Mouse (Mus musculus) hindbrain, embryonic 12.5 days (tissue): Measurements from ENCODE around the gene Pidd1. TPM values are rescaled to one million over a fixed set of nuclear protein-coding genes. Genes with fewer than 3 reads are reported as not detected.
A peak's percentile ranks its signal among the peaks of the same experiment; 100 is the strongest.
"Not testable (repeated sequence)": the region's sequence is repeated elsewhere in the genome, so short reads cannot be mapped to it uniquely, and the experiment has no call there.

Experiments used
- ATAC-seq: fragments of 200-750 bp; cut with Nextera tagmentation; 2 replicates; pipeline ENCODE4 v1.8.0; 2017; ENCODE audit warnings: moderate TSS enrichment; ENCODE audit not compliant: low FRiP score
- H3K27ac ChIP-seq: fragments of 300-500 bp; sonication (generic); 2 replicates; pipeline ENCODE4 v1.5.1; 2016; ENCODE audit warnings: mild to moderate bottlenecking
- H3K27me3 ChIP-seq: fragments of 300-500 bp; sonication (generic); 2 replicates; pipeline ENCODE4 v1.6.1; 2016; ENCODE audit warnings: mild to moderate bottlenecking
- H3K36me3 ChIP-seq: fragments of 300-500 bp; sonication (generic); 2 replicates; pipeline ENCODE4 v1.6.1; 2016; ENCODE audit warnings: mild to moderate bottlenecking
- H3K4me1 ChIP-seq: fragments of 300-500 bp; sonication (generic); 2 replicates; pipeline ENCODE4 v1.6.1; 2016
- H3K4me2 ChIP-seq: fragments of 300-500 bp; sonication (generic); replicated peaks from 2 replicates; pipeline ENCODE4 v1.6.1; 2016; ENCODE audit warnings: mild to moderate bottlenecking
- H3K4me3 ChIP-seq: fragments of 300-500 bp; sonication (generic); 2 replicates; pipeline ENCODE4 v1.5.1; 2016; ENCODE audit warnings: mild to moderate bottlenecking
- H3K9ac ChIP-seq: fragments of 300-500 bp; sonication (generic); 2 replicates; pipeline ENCODE4 v1.6.1; 2016; ENCODE audit warnings: mild to moderate bottlenecking, moderate library complexity
- H3K9me3 ChIP-seq: fragments of 300-500 bp; sonication (generic); replicated peaks from 2 replicates; pipeline ENCODE4 v1.6.1; 2016; ENCODE audit warnings: mild to moderate bottlenecking
- WGBS: fragments of 180-500 bp; shearing (Covaris S2); methylation state at CpG from one replicate; pipeline ENCODE4 v1.1.7; 2016; 5-methylcytosine and 5-hydroxymethylcytosine counted together
- polyA plus RNA-seq: library from polyadenylated mRNA; unstranded; fragments of >200 nt; fragmentation: Nextera tagmentation; extraction: Ambion mirVana; gene quantifications from 2 replicates; pipeline ENCODE4 v1.2.1, GENCODE M21; 2016

Gene Pidd1
- polyA plus RNA-seq, 1 experiment from 2014 or later = 11.6 TPM

DNA sequence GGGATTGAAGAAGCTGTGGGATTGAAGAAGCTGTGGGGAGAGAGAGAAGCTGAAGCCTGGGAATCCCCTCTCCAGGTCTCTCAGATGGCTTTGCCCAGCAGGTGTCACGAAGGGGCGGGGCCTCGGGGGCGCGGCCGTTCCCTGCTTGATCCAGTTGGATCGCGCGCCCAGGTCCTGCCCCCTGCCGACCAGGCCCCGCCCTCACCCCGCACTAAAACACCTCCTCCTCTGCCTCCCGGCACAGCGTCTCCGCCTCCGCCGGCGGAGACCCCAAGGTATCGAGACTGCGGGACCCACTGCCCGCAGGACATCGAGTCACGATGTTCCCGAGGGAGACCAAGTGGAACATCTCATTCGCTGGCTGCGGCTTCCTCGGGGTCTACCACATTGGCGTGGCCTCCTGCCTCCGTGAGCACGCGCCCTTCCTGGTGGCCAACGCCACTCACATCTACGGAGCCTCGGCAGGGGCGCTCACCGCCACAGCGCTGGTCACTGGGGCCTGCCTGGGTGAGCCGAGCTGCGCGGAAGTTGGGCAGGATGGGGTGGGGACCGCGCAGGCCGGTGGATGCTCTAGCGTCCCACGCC lies 11.2 kb upstream of the Pidd1 start, which contains the start of gene Pnpla2:
TSS of gene Pnpla2 (plus strand) at position 232 of the 585 bp plus-strand sequence.
- Histone ChIP-seq H3K27ac (peak within 1 kb of the TSS; percentile 52), H3K9ac (peak within 1 kb of the TSS; percentile 63), H3K36me3 (peaks cover 25% of the 10 kb centered on the region), H3K9me3 (no peaks in the 10 kb centered on the region), H3K27me3 (peaks cover 31% of the 10 kb centered on the region), H3K4me3 (peak within 1 kb of the TSS; percentile 59), H3K4me1 (peaks cover 17% of the 10 kb centered on the region), H3K4me2 (peak within 1 kb of the TSS; percentile 89)
- peak; percentile 81 for ATAC-seq
- under 1% methylated on average over 45 of the region's 45 CpGs for WGBS

DNA sequence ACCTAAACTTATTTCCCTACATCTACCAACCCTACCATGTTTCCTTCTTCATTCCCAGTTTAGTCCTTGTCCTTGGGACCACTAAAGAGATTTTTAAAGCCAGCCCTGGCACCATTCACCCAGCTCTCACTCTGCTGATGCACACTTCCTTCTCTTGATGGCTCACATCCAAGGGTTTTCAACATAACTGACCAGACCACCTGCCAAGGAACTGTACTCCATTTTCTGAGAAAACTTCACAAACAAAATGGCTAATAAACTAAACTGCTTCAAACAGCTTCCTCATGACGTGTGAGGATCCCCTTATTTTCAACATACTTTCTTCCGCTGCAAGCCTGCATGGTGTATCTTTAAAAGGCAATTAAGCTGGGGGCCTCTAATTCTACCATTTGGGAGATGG lies 9.8 kb upstream of the Pidd1 start:
- no peaks in the 10 kb centered on the region for H3K9me3 ChIP-seq
- peaks cover 21% of the 10 kb centered on the region for H3K4me1 ChIP-seq
- H3K9ac ChIP-seq = no peak overlapping the region
- WGBS = 83% methylated on average over 2 of the region's 2 CpGs
- H3K4me2 ChIP-seq = no peak overlapping the region
- no peak overlapping the region for H3K27ac ChIP-seq
- H3K27me3 ChIP-seq = peaks cover 17% of the 10 kb centered on the region
- H3K36me3 ChIP-seq = peaks cover 35% of the 10 kb centered on the region
- H3K4me3 ChIP-seq = no peak overlapping the region
- no peak for ATAC-seq

DNA sequence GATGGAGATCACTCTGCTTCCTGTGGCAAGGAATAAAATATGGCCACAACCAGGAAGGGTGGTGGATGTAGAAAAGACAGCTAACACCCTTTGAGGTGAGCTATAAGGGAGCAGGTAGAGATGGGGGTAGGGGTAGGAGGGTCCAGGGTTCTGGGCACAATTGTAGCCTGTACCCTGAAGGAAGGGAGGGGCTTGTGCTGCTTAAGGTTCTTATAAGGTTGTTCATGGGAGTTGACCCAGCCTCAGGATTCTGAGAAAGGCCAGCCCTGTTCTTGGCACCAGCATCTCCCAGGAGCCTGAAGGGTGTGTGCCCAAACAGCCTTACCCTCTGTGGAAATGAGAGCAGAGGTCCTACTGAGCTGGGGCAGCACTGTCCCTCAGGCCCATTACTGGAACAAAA lies 8.1 kb upstream of the Pidd1 start:
- no peak for ATAC-seq
- Histone ChIP-seq H3K27ac (no peak overlapping the region), H3K9me3 (no peaks in the 10 kb centered on the region), H3K9ac (no peak overlapping the region), H3K4me3 (no peak overlapping the region), H3K36me3 (peaks cover 35% of the 10 kb centered on the region), H3K4me2 (no peak overlapping the region), H3K4me1 (peaks cover 27% of the 10 kb centered on the region), H3K27me3 (0 out of 2 replicates have a peak, but pooled peaks cover 4% of the 10 kb centered on the region)

DNA sequence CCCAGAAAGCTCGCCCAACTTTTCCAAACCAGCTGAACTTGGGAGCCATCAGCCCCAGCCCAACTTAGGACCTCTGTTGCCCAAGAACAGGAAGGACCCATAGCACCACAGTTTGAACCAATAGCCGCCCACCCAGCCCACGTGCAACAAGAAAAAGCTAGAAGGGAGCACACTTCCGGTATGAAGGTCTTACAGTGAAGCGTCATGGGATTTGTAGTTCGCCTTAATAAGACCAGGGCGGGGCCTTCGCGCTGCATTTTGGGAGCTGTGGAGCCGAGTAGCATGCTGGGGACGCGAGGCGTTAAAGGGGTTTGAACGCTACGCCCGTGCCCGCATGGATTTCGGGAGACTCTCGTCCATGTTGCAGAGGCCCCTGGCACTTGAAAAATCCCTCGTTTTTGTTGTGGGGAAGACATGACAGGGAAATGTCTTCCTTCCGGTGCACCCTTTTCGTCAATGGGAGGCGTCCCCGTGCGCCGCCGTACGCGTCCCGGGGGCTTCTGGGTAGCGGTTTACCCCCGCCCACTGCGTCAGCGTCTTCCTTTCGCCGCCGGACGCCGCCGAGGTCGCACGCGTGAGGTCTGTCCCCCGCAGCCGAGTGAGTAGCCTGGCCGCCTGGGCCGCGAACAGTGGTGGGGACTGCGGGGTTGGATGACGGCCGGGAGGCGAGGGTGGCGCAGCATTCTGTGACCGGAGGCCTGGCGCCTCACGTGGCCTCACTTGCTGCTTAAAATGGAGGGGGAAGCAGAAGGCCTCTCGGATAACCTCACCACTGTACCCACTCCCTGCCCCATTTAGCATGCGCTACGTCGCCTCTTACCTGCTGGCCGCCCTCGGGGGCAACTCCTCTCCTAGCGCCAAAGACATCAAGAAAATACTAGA lies 3.5 kb upstream of the Pidd1 start, which contains the start of gene Rplp2:
TSS of gene Rplp2 (plus strand) at position 261 of the 882 bp plus-strand sequence.
- Histone ChIP-seq H3K4me3 (peak within 1 kb of the TSS; percentile 86), H3K27ac (peak within 1 kb of the TSS; percentile 87), H3K9me3 (no peaks in the 10 kb centered on the region), H3K36me3 (peaks cover 35% of the 10 kb centered on the region), H3K9ac (peak within 1 kb of the TSS; percentile 88), H3K27me3 (no peaks in the 10 kb centered on the region), H3K4me2 (peak within 1 kb of the TSS; percentile 66), H3K4me1 (peaks cover 28% of the 10 kb centered on the region)
- peak; percentile 93 for ATAC-seq
- WGBS = 0% methylated on average over 60 of the region's 63 CpGs

DNA sequence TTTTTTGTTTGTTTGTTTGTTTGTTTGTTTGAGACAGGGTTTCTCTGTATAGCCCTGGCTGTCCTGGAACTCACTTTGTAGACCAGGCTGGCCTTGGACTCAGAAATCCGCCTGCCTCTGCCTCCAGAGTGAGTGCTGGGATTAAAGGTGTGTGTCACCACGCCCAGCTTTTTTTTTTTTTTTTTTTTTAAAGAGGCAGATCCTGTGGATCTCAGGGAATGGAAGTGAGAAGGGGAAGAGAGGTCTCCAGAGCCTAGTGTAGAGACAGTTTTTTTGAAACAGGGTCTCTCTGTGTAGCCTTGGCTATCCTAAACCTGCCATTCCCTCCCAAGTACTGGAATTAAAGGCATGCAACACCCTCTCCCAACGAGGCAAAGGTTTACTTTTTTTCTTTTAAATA lies 2.5 kb upstream of the Pidd1 start:
- not testable (repeated sequence) for H3K27me3 ChIP-seq, H3K27ac ChIP-seq, H3K9me3 ChIP-seq, H3K4me3 ChIP-seq, H3K9ac ChIP-seq, H3K4me2 ChIP-seq, ATAC-seq
- 92% methylated on average over 3 of the region's 3 CpGs for WGBS
- H3K36me3 ChIP-seq = peaks cover 27% of the 10 kb centered on the region
- H3K4me1 ChIP-seq = peaks cover 32% of the 10 kb centered on the region

DNA sequence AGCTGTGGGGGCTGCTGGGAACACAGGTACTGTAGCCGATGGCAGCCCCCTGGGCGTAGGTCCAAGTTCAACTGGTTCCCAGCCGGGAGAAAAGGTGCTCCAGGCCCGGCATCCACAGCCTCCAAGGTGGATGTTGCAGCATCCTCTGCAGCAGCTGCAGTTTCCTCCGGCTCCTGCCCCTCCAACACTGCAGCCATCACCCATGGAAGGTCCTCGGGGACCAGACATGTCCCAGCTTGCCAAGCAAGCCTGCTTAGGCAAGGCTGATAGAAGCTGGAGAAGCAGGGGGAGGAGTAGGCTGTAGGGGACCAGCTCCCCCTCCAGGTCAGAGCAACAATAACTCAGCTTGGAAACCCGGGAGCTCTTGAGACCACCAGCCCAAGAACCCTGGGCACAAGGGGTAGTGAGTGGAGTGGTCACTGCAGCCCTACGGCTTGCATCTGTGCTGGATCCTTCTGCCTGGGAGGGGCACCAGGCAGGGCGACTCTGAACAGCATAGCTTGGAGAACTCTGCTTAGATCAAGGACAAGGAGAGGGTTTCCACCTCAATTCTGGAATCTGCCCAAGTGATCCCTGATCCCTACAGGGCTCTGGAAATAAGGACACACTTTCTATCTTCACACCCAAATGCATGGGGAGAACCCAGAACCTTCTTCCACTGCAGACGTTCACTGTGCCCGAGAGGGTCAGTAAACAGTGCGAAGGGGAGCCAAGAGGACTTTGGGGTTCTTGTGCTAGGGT lies 574 bp downstream of the Pidd1 start:
- no peak for ATAC-seq
- Histone ChIP-seq H3K27me3 (no peaks in the 10 kb centered on the region), H3K9ac (peak overlapping the region; percentile 55), H3K36me3 (peaks cover 20% of the 10 kb centered on the region), H3K9me3 (no peaks in the 10 kb centered on the region), H3K4me2 (peak overlapping the region; percentile 72), H3K4me3 (peak overlapping the region; percentile 39), H3K4me1 (peaks cover 24% of the 10 kb centered on the region), H3K27ac (no peak overlapping the region; the same call in 1 of the 2 replicates)
- 27% methylated on average over 12 of the region's 12 CpGs for WGBS

DNA sequence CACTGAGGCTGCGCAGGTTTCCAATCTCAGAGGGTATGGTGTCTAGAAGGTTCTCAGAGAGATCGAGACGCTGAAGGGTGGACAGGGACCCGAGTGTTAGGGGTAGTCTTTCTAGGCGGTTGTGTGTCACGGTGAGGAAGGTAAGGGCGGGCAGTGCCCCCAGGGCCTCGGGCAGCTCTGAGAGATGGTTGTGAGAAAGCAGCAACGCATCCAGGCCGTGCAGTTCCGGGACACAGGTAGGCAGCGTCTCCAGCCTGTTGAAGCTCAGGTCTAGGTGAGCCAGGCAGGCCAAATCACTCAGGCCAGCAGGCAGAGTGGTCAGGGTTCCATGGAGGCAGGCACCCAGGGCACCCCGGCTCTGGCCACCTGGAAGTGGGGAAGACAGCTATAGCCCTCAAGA lies 1.6 kb downstream of the Pidd1 start:
- H3K9ac ChIP-seq = peak overlapping the region; percentile 32
- H3K4me3 ChIP-seq = peak overlapping the region; percentile 39; the same call in 1 of the 2 replicates
- peaks cover 22% of the 10 kb centered on the region for H3K36me3 ChIP-seq
- H3K4me1 ChIP-seq = peaks cover 25% of the 10 kb centered on the region
- H3K27me3 ChIP-seq = no peaks in the 10 kb centered on the region
- no peak for ATAC-seq
- 94% methylated on average over 13 of the region's 13 CpGs for WGBS
- H3K4me2 ChIP-seq = peak overlapping the region; percentile 72; the same call in 1 of the 2 replicates
- H3K27ac ChIP-seq = no peak overlapping the region
- no peaks in the 10 kb centered on the region for H3K9me3 ChIP-seq

DNA sequence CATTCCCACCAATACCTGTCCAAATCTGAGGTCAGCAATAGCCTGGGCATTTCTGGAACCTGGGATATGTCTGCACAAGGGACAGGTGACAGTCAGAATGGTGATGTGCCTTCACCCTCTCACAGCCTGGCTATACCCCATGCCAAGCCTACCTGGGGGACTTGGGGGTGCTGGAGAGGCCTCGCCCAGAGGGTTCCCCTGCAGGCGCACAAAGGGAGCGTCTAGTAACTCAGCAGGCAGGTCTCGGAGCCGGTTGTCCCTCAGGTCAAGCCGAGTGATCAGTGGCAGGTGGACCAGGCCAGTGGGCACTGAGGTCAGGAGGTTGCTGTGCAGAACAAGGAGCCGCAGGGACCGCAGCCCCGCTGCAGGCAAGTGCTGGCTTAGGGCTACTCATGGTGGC lies 2.4 kb downstream of the Pidd1 start:
- no peak overlapping the region for H3K27ac ChIP-seq
- WGBS = 94% methylated on average over 9 of the region's 9 CpGs
- no peak overlapping the region for H3K4me3 ChIP-seq
- peaks cover 22% of the 10 kb centered on the region for H3K36me3 ChIP-seq
- H3K27me3 ChIP-seq = no peaks in the 10 kb centered on the region
- ATAC-seq = no peak
- H3K9ac ChIP-seq = no peak overlapping the region
- no peaks in the 10 kb centered on the region for H3K9me3 ChIP-seq
- no peak overlapping the region for H3K4me2 ChIP-seq
- peaks cover 32% of the 10 kb centered on the region for H3K4me1 ChIP-seq

DNA sequence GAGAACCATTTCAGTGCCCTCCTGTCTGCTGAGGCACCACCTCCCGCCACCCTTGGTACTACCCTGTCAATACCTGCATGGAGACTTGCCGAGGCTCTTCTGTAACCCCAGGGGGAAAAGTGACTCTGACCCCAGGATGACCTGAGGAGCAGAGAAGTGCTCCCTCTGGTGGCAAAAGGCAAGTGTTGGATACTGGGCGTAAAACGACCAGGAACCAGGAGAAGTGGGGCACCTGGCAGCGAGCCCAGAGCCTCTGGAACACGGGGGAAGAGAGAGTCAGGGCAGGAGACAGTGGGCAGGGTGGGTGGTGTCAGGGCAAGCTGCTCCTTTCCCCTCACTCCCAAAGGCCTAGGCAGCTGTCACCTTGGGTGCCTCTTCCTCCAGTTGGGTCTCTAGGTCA lies 3.2 kb downstream of the Pidd1 start:
- WGBS = 33% methylated on average over 6 of the region's 6 CpGs
- no peak overlapping the region for H3K9ac ChIP-seq
- no peak for ATAC-seq

DNA sequence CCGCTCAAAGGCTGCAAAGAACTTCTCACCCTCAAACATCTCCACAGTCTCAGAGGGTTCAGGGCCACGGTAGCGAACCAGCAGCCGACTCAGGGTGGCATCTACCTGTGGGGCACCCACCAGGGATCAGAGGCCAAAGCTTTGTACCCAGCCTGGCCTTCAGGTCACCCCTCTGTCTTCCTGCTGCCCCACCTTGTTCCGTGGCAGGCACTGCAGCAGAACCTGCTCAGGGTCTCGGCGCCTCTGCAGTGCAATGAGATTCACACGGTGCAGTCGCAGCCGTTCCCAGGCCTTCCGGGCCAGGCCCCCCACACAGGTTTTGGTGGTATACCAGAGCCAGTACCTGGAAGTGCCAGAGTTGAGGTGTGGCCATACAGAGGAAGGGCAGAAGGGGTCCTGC lies 4.0 kb downstream of the Pidd1 start:
- H3K4me2 ChIP-seq = no peak overlapping the region
- no peak overlapping the region for H3K27ac ChIP-seq
- ATAC-seq = no peak
- 93% methylated on average over 11 of the region's 11 CpGs for WGBS
- H3K9me3 ChIP-seq = no peaks in the 10 kb centered on the region
- H3K36me3 ChIP-seq = peaks cover 22% of the 10 kb centered on the region
- no peak overlapping the region for H3K4me3 ChIP-seq
- H3K4me1 ChIP-seq = peaks cover 48% of the 10 kb centered on the region
- no peak overlapping the region for H3K9ac ChIP-seq
- no peaks in the 10 kb centered on the region for H3K27me3 ChIP-seq

More for the DNA sequence above, 3.2 kb downstream of the Pidd1 start:
- H3K4me3 ChIP-seq = no peak overlapping the region
- H3K27me3 ChIP-seq = no peaks in the 10 kb centered on the region
- no peaks in the 10 kb centered on the region for H3K9me3 ChIP-seq
- H3K27ac ChIP-seq = no peak overlapping the region
- peaks cover 40% of the 10 kb centered on the region for H3K4me1 ChIP-seq
- H3K4me2 ChIP-seq = no peak overlapping the region
- peaks cover 22% of the 10 kb centered on the region for H3K36me3 ChIP-seq

DNA sequence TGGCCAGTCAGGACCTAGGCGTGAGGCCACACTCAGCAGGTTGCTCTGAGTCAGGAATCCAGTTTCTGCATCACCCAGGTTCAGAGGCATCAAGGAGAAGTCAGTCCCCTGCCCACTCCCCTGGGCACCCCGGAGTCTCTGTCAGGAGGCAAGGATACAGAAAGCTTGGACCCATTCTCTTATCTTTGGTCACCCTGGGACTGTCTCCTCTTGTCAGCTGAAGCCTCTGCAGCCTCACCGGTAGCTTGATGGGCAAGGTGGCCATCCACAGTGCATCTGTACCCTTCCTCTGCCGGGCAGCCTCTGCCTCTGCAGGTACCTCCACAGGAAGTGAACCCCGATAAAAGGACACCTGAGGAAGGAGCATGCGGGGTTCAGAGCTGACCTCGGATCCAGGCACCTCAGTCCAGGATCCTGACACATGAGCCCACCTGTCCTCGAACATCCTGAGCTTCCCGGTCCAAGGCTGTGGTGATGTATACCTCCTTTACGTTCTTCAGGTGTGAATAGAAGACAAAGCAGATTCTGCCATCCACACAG lies 4.6 kb downstream of the Pidd1 start:
- no peak for ATAC-seq
- H3K27ac ChIP-seq = no peak overlapping the region
- H3K4me2 ChIP-seq = no peak overlapping the region
- H3K4me1 ChIP-seq = peaks cover 50% of the 10 kb centered on the region
- H3K9ac ChIP-seq = no peak overlapping the region
- H3K36me3 ChIP-seq = peaks cover 22% of the 10 kb centered on the region
- H3K27me3 ChIP-seq = no peaks in the 10 kb centered on the region
- no peak overlapping the region for H3K4me3 ChIP-seq
- WGBS = 90% methylated on average over 10 of the region's 10 CpGs
- H3K9me3 ChIP-seq = no peaks in the 10 kb centered on the region
